Mouse (Mus musculus) mesoderm, embryonic 11.5 days (tissue): ENCODE data around the gene Asb2.

ENCODE experiments used
- DNase-seq: peaks from one replicate; pipeline ENCODE4 v3.0.0-alpha.2; 2012; ENCODE audit warnings: low read depth, low spot score

Asb2 gene

DNA sequence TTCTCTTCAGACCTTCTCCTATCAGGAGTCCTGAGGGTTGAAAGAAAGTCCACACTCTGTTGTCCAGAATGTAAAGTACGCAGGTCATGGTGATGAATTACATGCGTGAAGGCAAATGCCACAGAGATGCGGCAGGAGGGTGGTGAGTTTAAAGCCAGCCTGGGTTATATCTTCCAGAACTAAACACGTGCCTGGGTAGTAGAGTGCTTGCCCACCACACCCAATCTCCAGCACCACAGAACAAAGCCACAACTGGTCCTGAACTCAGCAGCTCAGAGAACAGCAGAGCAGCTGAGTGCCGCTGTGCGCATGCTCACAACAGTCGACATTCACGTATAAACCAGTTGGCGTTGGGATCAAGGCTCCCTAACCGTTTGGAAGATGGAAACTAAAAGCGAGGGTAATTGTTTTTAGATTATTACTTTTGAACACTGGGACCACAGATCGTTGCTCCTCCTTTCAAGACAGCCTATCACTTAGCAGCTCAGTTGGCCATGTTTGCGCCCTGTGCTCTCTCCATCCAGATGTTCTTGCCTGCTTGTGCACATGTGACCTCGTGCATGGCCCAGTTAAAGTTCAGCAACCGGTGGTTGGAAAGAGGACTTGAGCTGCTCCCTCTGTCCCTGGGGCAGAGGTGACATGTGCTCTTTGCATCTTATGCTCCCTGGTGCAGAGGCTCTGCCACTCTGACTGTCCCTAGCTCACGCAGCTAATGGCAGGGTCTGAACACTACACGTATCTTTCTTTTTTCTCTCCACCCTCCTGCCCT, 5.9 kb upstream of the Asb2 start:
- no peak for DNase-seq

DNA sequence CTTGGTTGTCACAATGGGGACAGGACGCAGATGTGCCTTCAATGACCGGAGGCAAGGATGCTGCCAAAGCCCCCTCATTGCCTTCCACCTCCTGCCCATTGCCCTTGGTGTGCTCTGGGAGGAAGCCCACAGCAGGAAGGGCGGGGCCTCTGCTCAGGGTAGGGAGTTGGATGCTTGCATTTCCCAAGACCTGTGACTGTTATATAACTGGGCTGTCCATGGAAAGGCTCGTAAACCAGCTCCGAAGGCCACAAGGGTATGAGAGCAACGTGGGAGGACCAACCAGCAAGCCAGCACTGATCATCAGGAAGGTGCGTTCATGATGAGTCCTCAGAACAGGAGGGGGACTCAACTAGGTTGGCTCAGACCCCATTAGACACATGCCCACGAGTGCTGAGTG, 5.0 kb upstream of the Asb2 start:
- no peak for DNase-seq

GRCm38 (mm10) chr12:103358951-103359801, 3.4 kb upstream of the Asb2 start:
- peak; percentile 23 for DNase-seq

DNA sequence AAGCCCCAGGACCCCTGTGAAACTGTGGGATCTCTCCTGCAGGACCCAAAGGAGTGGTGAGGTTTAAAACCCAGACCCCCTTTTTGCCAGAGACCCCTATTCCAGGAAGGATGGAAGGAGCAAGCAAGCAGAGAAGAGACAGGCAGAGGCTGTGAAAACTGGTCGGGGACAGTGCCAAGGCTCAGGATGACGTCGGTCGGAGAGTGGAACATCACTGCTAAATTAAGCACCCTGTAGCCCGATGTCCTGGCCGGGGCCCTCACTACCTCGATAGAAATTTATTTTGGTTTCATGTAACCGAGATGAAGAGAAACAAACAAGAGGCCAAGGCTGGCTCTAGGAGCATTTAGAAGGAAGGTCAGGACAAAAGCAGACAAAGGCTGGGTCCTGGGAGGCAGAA, 2.4 kb upstream of the Asb2 start:
- DNase-seq: no peak

DNA sequence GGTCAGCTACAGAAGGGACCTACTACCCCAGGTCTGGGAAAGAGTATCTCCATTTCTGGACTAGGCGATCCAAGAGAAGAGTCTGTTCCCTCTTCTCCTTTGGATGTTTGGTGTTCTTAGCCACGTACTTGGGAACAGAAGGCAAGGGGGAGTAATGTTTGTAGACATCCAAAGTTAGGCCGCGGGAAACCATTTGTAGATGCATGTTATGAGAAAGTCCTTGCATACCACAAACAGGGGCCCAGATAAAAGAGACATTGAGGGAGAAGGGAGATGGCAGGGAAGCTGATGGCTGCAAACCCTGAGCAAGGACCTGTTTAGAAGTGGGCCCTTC, 581 bp upstream of the Asb2 start:
- no peak for DNase-seq

DNA sequence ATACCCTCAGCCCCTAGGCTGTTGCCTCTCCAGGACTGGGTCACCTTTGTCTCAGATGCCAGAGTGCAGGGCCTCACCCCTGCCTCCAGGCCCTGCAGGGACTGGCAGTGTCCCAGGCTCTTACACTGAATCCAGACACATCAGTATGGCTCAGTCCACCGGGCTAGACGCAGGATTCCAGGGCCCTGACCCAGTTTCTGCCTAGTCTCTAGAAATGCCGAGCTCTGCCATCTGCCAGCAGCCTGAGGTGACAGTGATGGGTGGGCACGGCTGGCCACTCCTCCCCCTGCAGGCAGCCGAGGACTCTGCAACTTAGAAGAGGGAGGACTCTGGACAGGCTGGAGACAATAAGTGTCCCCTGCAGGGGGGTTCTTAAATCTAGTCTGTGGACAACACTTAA, 2.3 kb downstream of the Asb2 start:
- peak; percentile 54 for DNase-seq

- no peak for DNase-seq
These were observed 3.1 kb downstream of the Asb2 start for GRCm38 (mm10) chr12:103352735-103353134.

DNA sequence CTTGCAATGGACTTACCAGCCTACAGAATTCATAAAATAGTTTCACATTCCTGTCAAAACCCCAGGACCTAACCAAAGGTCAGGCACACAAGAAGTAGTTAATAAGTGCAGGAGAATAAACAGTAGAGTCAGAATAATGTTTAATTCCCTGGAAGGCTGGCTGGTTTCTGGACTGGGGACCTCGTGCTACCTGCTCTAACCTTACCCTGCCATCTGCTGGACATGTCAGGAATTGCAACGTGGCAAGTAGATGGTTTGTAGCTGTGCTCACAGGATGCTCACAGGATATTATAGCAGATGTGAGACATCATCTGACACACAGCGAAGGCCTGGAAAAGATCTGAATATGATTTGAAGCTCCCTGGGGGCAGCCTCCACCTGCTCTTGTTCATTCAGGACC, 7.3 kb downstream of the Asb2 start:
- DNase-seq: peak; percentile 89

- DNase-seq: no peak
These were observed 8.4 kb downstream of the Asb2 start for GRCm38 (mm10) chr12:103347406-103347805.

DNA sequence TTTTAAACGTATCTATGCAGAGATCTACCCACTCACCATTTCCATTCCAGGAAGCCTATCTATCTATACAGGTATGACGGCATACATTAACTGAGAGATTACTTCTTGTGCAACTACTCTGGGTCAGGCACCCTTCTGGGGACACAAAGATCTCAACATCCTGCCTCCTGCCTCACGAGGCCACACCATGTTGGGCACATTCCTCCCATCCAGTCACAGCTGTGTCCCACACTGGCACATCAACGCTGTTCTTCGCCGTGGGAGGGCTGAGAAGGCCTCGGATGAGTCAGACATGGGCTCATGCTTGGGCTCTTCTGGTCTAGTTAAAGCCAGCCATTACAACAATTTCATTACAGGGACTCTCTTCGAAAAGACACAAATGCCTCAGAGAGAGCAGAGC, 8.9 kb downstream of the Asb2 start:
- no peak for DNase-seq

GRCm38 (mm10) chr12:103344934-103345333, 10.9 kb downstream of the Asb2 start:
- DNase-seq: no peak

- DNase-seq: no peak
These were observed 12.3 kb downstream of the Asb2 start for GRCm38 (mm10) chr12:103343456-103343855.

- DNase-seq: no peak
These were observed 14.6 kb downstream of the Asb2 start for GRCm38 (mm10) chr12:103341212-103341611.

DNA sequence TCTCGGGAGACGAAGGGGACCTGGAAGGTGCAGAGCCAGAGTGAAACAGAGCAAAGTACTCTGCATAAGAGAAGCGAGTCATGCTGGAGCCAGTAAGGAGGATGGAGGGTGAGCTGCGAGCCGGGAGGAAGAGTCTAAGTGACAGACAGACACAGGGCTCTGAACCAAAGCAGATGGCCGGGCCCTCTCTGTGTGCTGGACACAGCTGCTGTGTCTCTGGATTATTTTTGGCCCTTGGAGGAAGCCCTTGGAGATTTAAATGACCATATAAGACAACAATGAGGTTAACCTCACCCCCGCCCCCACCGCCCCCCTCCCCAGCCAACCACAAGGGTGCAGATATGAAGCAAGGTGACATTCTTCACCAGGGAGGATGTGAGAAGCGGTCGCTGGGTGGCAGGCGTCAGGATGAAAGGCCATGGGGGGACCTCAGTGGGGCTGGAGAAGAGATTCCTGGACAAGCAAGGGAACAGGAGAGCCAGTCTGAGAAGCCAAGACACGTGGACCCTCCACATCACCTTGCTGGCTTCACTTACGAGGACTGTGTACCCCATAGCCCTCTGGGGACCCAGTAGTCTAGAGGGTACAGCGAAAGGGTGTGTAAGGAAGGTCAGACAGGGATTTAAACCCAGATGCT, 17.5 kb downstream of the Asb2 start:
- DNase-seq: no peak

GRCm38 (mm10) chr12:103336766-103337165, 19.0 kb downstream of the Asb2 start:
- no peak for DNase-seq

GRCm38 (mm10) chr12:103333426-103333825, 22.4 kb downstream of the Asb2 start:
- no peak for DNase-seq

- DNase-seq: no peak
These were observed 22.9 kb downstream of the Asb2 start for GRCm38 (mm10) chr12:103332879-103333278.

- DNase-seq: no peak
These were observed 24.3 kb downstream of the Asb2 start for GRCm38 (mm10) chr12:103331491-103331890.

DNA sequence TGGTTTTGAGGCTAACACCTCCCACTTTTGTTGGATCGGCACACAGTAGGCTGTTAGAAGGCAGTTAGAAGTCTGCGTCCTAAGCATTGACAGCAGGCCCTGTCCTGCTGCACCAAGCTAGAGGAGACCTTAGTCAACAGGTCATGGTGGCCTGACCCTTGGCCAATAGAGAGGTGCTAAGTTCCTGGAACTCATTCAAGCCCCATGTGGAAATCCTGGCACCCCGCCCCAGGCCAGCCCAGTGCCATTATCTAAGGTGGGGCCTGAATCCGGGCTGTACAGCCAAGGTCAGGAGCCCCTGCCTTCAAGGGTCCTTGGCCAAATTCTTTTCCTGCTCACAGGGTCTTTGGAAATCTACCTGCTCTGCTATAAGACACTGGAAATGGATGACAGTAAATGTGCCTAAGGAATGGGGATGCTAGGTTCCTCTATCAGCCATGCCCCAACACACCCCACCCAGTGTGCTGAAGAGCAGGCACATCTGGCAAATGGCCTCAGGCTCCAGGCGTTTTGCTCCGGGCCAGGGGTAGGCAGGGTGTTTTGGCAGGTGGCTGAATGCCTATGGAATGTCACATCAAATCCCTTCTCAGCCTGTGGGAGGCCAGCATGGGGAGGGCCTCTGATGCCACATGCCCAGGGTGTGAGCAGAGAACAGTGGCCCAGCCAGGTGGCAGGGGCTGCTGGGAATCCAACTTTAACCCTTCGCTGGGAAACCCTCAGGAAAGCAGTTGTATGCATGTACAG, 27.2 kb downstream of the Asb2 start:
- DNase-seq: peak; percentile 45

DNA sequence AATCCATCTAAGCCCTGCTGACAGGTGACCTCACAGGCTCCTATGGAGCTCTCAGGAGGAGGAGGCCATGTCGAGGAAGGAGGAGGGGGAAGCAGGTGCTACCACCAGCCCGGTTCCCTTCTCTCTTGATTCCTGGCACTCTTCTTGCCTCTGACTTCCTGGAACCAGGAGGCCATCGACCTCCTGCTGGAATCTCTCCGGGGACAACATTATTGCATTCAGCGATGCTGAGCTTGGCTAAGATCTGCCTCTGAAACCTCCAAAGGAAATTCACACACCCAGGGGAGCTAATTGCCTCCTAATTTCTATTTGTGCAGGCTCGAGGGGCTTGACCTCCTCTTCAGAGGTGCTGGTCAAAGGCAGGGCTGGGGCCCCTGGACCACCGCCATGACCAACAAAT, 28.7 kb downstream of the Asb2 start:
- peak; percentile 43 for DNase-seq

DNA sequence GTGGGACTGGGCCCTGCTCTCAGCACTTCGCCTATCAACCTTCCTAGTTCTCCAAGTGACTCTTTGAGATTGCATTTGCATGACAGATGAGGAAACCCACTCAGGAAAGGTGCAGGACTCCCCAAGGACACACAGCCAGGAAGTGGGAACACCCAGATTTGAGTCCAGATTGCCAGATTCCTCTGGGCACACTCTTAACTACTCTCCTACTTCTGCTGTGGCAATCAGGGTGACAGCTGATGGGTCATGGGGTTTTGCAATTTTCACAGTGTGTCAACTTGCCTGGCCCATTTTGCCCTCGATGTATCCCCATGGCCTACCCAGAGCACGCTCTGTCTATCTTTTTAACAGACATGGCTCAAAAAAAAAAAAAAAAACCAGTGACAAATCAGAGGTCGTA, 29.2 kb downstream of the Asb2 start:
- DNase-seq: no peak
